Mouse (Mus musculus) Patski (cell line): ENCODE measurements around the gene Odf3l2. TPM values are rescaled to one million over a fixed set of nuclear protein-coding genes. Genes with fewer than 3 reads are reported as not detected.

Source experiments
- ATAC-seq: fragments of 100-300 bp; one replicate; pipeline ENCODE4 v1.8.0; 2021
- CTCF ChIA-PET: fragments of 350-600 bp; sonication (Branson Sonifier 250); formaldehyde crosslinking; loops from one replicate; lab custom pipeline; 2022; ENCODE audit warnings: inconsistent platforms; lab: Charles Lee
- POLR2A ChIA-PET: fragments of 350-600 bp; sonication (Branson Sonifier 250); formaldehyde crosslinking; loops from one replicate; lab custom pipeline; 2022; ENCODE audit warnings: antibody characterized with exemption, inconsistent platforms; lab: Charles Lee
- DNase-seq: peaks from one replicate; pipeline ENCODE4 v3.0.0-alpha.2; 2011; ENCODE audit warnings: low read depth, low spot score
- H3K27me3 ChIP-seq: fragments of 371-371 bp; one replicate; pipeline ENCODE4 v1.5.1; 2021
- CTCF ChIP-seq: fragments of 100-300 bp; IDR thresholded peaks from one replicate; pipeline ENCODE4 v1.5.1; 2021
- in situ Hi-C: fragments of 300-500 bp; cut with MboI; formaldehyde crosslinking; loops from 3 replicates; pipeline ENCODE4 v1.11.1; 2018; ENCODE audit warnings: low pct_unique_long_range_greater_than_20kb, mixed read lengths
- polyA plus RNA-seq: library from polyadenylated mRNA; unstranded; gene quantifications from one replicate; pipeline ENCODE4 v1.2.3, GENCODE M21; 2021

The Odf3l2 gene
- polyA plus RNA-seq, 1 experiment from 2014 or later = not detected

DNA sequence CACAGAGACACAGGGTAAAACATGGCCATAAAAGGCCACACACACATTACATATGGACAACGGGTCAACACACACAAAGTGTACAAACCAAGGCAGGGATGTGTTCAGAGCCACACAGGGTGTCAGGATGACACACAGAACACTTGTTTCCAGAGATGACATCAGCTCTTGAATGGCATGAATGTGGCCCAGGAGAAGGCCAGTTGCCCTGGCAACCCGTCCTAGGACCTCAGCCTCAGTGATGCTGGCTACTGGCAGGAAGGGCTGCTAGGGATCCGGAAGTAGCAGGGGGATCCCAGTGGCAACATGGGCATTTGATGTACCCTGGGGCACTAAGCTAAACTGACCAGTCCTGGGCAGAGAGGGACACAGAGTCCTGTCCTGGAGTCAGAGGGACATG, 36.3 kb downstream of the Odf3l2 start:
- in situ Hi-C loops = no loop called here
- ATAC-seq = no peak
- peaks cover 44% of the 10 kb centered on the region for H3K27me3 ChIP-seq
- no peak for DNase-seq
- ChIA-PET CTCF (interaction anchor here (1.2 kb wide), 1 partner anchor 12 kb away, joined by 3 read pairs; no protein-coding TSS in a partner anchor), POLR2A (no interaction called here)
- TF ChIP-seq CTCF = no peak

DNA sequence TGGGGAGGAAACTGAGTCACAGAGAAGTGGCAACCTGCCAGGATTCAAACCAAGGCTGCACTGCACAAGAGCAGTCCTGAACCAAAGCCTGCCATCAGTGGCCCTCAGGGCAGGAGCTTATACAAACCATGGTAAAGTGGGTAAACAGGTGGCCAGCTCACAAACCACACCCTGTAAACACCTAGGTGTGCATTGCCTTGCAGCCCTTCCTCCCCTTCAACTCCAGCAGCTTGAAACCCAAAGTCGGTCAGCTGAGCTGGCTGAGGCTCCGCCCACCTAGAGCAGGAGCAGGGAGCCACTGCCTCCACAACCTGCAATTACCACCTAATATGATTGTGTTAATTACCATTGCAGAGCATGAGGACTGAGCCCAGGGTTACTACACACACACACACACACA, 37.6 kb downstream of the Odf3l2 start:
- in situ Hi-C loops = no loop called here
- no peak for TF ChIP-seq CTCF
- POLR2A ChIA-PET = no interaction called here
- CTCF ChIA-PET = no interaction called here
- H3K27me3 ChIP-seq = peaks cover 39% of the 10 kb centered on the region
- ATAC-seq (no peak), DNase-seq (no peak)

DNA sequence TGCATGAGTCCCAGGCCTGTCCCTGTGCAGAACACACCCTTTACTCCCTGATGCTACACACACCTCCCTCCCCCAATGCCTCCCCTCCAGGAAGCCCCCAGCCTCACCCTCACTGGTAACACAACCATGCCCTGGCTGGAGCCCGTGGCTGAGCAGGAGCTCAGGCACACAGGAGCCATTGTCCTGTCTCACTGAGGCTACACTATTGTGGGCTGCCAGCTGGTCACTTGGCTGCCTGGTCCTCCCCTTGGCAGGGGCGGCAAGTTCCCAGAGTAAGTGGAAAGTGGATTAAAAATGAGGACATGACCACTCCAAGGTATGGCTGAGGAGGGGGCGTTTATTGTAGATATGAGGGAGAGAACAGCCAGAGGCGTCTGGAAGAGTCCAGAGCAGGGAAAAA, 39.0 kb downstream of the Odf3l2 start:
- no peak for ATAC-seq
- peaks cover 32% of the 10 kb centered on the region for H3K27me3 ChIP-seq
- in situ Hi-C loops = no loop called here
- DNase-seq = no peak
- TF ChIP-seq CTCF = no peak
- ChIA-PET CTCF (no interaction called here), POLR2A (no interaction called here)

DNA sequence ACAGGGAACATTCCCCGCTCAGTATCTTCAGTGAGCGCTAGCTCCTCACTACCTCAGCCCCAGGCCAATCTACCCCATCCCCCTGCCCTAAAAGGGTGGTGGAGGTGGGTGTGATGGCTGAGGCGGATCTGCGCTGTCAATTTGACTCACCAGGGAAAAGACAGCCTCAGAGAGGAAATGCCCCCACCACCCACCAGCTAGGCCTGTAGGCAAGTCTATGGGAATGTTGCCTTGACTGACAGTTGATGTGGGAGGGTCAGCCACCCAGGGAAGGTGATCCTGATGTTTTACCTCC, 47.7 kb downstream of the Odf3l2 start:
- ATAC-seq = no peak
- ChIA-PET POLR2A (no interaction called here), CTCF (no interaction called here)
- no peak for TF ChIP-seq CTCF
- peaks cover 37% of the 10 kb centered on the region for H3K27me3 ChIP-seq
- in situ Hi-C loops = no loop called here
- DNase-seq = no peak

DNA sequence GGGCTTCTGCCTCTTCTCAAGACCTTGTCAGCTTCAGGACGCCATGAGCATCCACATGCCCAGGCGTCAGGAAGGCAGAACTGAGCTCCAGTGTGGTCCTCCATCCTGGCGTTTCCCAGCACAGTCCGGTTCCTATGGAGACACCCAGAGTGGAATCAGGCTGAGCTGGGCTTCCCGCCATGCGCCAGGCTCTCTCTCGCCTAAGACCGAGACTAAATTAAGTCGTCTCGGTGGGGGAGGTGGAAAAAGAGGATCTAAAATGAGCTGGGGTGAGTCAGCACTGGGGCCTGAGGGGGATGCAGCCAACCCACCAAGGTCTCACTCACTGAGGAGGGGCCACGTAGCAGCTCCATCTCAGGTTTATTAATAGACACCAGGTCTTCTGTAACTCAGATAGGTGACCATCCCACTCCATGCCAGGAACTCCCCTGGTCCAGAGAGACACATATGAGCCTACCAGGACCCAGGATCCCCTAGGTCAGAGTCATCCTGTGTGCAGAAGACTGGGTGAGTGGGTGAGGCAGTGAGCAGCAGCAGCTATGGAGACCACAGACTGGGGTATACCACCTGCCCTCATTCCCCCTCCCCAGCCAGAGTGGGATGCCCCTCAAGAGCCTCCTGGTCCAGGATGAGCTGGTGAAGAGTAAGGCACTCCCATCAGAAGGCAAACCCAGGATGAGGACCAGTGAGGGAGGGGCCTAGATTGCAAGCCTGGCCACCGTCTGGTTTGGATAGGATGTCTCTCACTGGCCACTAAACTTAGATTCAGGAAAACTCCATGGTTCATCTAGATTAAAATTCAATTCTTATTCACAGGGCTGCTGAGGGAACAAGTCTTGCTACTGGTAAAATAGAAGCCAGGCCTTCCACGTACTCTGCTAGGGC, 48.2 kb downstream of the Odf3l2 start:
- no peak for DNase-seq
- in situ Hi-C loops = no loop called here
- ATAC-seq = no peak
- ChIA-PET POLR2A (no interaction called here), CTCF (interaction anchor here (0.9 to 2.7 kb wide), 2 partner anchors 12 to 53 kb away, joined by 3 to 27 read pairs; no protein-coding TSS in a partner anchor)
- TF ChIP-seq CTCF = no peak
- peaks cover 38% of the 10 kb centered on the region for H3K27me3 ChIP-seq

DNA sequence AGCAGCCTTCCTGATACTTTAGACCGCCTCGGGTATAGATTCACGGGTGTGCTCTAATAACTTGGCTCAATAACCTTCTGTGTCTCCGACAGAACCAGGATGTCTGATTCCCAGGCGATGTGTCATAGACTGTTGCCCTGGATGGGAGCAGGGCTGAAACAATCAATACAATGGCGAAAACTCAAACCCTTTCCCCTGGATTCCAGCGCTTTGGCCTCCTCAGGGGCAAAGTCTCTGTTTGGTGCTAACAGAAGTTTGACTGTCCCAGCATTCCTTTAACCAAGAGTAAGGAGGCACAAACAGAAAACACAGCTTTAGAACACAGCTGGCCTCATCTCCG, 50.0 kb downstream of the Odf3l2 start:
- DNase-seq = no peak
- in situ Hi-C loops = no loop called here
- no peak for TF ChIP-seq CTCF
- ChIA-PET POLR2A (interaction anchor here (1.2 kb wide), 1 partner anchor 11 kb away, joined by 3 read pairs; no protein-coding TSS in a partner anchor), CTCF (interaction anchor here (0.7 to 2.7 kb wide), 9 partner anchors 15 to 72 kb away, joined by 3 to 27 read pairs (median 4); partner anchors contain the start of genes Madcam1 and Odf3l2)
- peaks cover 47% of the 10 kb centered on the region for H3K27me3 ChIP-seq
- no peak for ATAC-seq

DNA sequence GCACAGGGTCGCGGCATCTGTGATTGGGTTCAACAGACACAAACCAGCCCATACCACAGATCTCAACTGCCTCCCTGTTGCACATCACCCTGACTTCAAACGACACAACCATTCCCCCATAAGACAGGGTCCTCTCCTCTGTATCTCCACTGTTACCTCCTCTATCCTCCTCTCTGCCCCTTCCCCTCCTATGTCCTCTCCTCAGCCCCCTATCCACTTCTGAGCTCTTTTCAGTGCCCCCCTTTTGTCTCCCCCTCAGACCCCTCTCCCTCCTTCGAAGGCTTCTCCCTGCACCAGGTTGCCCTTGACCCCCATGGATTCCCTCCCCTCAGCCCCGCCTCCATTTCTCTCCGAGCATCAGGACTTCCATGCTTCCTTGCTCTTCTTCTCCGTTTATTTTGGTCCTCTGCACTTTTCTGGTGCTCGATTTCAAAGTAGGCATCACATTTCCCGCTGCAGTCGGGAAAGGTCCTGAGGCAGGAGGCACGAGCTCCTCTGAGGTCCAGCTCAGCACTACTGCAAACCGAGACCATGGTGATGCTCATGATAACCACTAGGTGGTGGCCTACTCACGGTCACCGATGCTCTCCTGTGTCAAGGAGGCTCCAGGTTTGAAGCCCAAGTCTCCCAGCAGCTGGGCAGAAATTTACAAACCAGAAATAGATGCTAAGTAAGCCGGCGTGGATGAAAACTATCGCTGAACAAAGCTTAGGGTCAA, 50.5 kb downstream of the Odf3l2 start:
- ATAC-seq (peak; percentile 83), DNase-seq (peak; percentile 9)
- TF ChIP-seq CTCF = peak; percentile 90
- POLR2A ChIA-PET = interaction anchor here (1.2 kb wide), 1 partner anchor 10 kb away, joined by 3 read pairs; no protein-coding TSS in a partner anchor
- H3K27me3 ChIP-seq = peaks cover 47% of the 10 kb centered on the region
- in situ Hi-C loops = no loop called here
- CTCF ChIA-PET = interaction anchor here (0.6 to 2.7 kb wide), 10 partner anchors 14 to 72 kb away, joined by 3 to 27 read pairs (median 4); partner anchors contain the start of genes Madcam1 and Odf3l2

DNA sequence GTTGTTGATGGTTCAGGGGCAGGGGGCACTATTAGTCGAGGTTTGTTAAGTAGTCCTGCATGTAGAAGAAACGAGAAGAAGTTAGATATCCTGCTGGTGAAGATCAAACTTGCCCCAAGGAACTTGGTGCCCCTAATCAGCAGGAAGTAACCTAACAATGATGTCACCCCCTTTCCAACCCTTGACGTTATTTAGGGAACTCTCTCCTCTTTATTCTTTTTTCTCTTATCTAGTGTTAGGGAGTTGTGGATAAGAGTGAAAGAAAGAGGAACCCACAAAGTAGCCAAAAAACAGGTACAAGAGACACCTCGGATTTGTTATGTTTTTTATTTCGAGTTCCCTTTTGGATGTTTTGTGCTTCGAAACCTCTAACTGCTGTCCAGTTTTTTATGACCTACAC, 51.4 kb downstream of the Odf3l2 start:
- DNase-seq = no peak
- POLR2A ChIA-PET = no interaction called here
- peaks cover 44% of the 10 kb centered on the region for H3K27me3 ChIP-seq
- CTCF ChIA-PET = interaction anchor here (1.8 kb wide), 1 partner anchor 73 kb away, joined by 12 read pairs; no protein-coding TSS in a partner anchor
- TF ChIP-seq CTCF = no peak
- in situ Hi-C loops = no loop called here
- no peak for ATAC-seq

DNA sequence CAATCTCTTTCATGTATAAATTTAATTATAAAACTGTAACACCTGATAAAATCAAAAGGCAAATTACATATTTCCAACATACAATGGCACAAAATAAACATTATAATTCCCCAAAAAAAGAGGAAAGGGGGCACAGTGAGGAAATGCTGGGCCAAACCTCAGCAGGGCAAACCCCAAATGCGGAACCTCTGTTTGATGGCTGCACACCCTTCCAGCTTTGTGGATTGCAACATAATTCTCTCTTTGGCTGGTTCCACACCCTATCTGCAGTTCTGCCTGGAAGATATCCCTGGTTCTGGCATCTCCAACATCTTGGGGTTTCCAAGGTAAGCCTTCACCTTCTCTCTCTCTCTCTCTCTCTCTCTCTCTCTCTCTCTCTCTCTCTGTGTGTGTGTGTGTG, 54.8 kb downstream of the Odf3l2 start:
- TF ChIP-seq CTCF = no peak
- in situ Hi-C loops = no loop called here
- DNase-seq = no peak
- ChIA-PET CTCF (no interaction called here), POLR2A (no interaction called here)
- peaks cover 41% of the 10 kb centered on the region for H3K27me3 ChIP-seq
- ATAC-seq = no peak

Other genes with a start within 250 kb of the Odf3l2 start
- not detected for gene Vmn2r83, start 177.0 kb downstream of the Odf3l2 start, polyA plus RNA-seq
- 48.1 TPM for gene Plpp2, start 111.9 kb downstream of the Odf3l2 start, polyA plus RNA-seq
- 38.6 TPM for gene Mier2, start 90.5 kb downstream of the Odf3l2 start, polyA plus RNA-seq
- gene Theg, start 58.4 kb downstream of the Odf3l2 start, polyA plus RNA-seq = not detected
- gene C2cd4c, start 31.7 kb downstream of the Odf3l2 start, polyA plus RNA-seq = not detected
- gene Shc2, start 7.8 kb downstream of the Odf3l2 start, polyA plus RNA-seq = 0.04 TPM
- not detected for gene Madcam1, start 18.8 kb upstream of the Odf3l2 start, polyA plus RNA-seq
- 62.4 TPM for gene Tpgs1, start 23.6 kb upstream of the Odf3l2 start, polyA plus RNA-seq
- gene Cdc34, start 36.5 kb upstream of the Odf3l2 start, polyA plus RNA-seq = 72.2 TPM
- gene Gzmm, start 43.3 kb upstream of the Odf3l2 start, polyA plus RNA-seq = 0.47 TPM
- 1,052 TPM for gene Bsg, start 58.8 kb upstream of the Odf3l2 start, polyA plus RNA-seq
- 15.4 TPM for gene Hcn2, start 70.9 kb upstream of the Odf3l2 start, polyA plus RNA-seq
- gene Polrmt, start 100.8 kb upstream of the Odf3l2 start, polyA plus RNA-seq = 44.6 TPM
- 0.63 TPM for gene Fgf22, start 109.3 kb upstream of the Odf3l2 start, polyA plus RNA-seq
- gene Rnf126, start 121.2 kb upstream of the Odf3l2 start, polyA plus RNA-seq = 58.5 TPM
- gene Fstl3, start 131.5 kb upstream of the Odf3l2 start, polyA plus RNA-seq = 2.3 TPM
- gene Prss57, start 145.2 kb upstream of the Odf3l2 start, polyA plus RNA-seq = not detected
- 141 TPM for gene Palm, start 147.8 kb upstream of the Odf3l2 start, polyA plus RNA-seq
- 0.17 TPM for gene Misp, start 175.3 kb upstream of the Odf3l2 start, polyA plus RNA-seq
- 349 TPM for gene Ptbp1, start 208.7 kb upstream of the Odf3l2 start, polyA plus RNA-seq
- 7.5 TPM for gene Prtn3, start 228.7 kb upstream of the Odf3l2 start, polyA plus RNA-seq
- 34.6 TPM for gene Plppr3, start 228.9 kb upstream of the Odf3l2 start, polyA plus RNA-seq
- gene Elane, start 240.5 kb upstream of the Odf3l2 start, polyA plus RNA-seq = not detected
- gene Cfd, start 245.1 kb upstream of the Odf3l2 start, polyA plus RNA-seq = not detected